Mouse (Mus musculus): Measurements from ENCODE around the gene Wdr45b.
"Not testable (repeated sequence)": the region's sequence is repeated elsewhere in the genome, so short reads cannot be mapped to it uniquely, and the experiment has no call there.

Gene Wdr45b

GRCm38 (mm10) chr11:121354091-121354707 lies at the start of gene Wdr45b:
TSS of gene Wdr45b (minus strand) at chr11:121354445.
- DNase-seq: peak; percentile 98

GRCm38 (mm10) chr11:121392405-121392804 lies 38.2 kb upstream of the Wdr45b start:
- DNase-seq: no peak

- no peak for DNase-seq
Observed at GRCm38 (mm10) chr11:121390793-121391192, 36.5 kb upstream of the Wdr45b start.

- DNase-seq: no peak
Observed at GRCm38 (mm10) chr11:121388554-121388945, 34.3 kb upstream of the Wdr45b start.

- DNase-seq: peak; percentile 78
Observed at GRCm38 (mm10) chr11:121387750-121388553, 33.7 kb upstream of the Wdr45b start, which contains the start of gene Rab40b. TSS of gene Rab40b (minus strand) at chr11:121388251.

GRCm38 (mm10) chr11:121380294-121380693 lies 26.0 kb upstream of the Wdr45b start:
- DNase-seq: no peak

- no peak for DNase-seq
Observed at GRCm38 (mm10) chr11:121378644-121379043, 24.4 kb upstream of the Wdr45b start.

- DNase-seq: no peak
Observed at GRCm38 (mm10) chr11:121373305-121373704, 19.1 kb upstream of the Wdr45b start.

- no peak for DNase-seq
Observed at GRCm38 (mm10) chr11:121370337-121370994, 16.2 kb upstream of the Wdr45b start.

- peak; percentile 80 for DNase-seq
Observed at GRCm38 (mm10) chr11:121369622-121370021, 15.4 kb upstream of the Wdr45b start.

GRCm38 (mm10) chr11:121368731-121369130 lies 14.5 kb upstream of the Wdr45b start:
- no peak for DNase-seq

GRCm38 (mm10) chr11:121367170-121367707 lies 13.0 kb upstream of the Wdr45b start:
- DNase-seq: no peak

- DNase-seq: peak; percentile 65
Observed at GRCm38 (mm10) chr11:121362212-121362611, 8.0 kb upstream of the Wdr45b start.

GRCm38 (mm10) chr11:121353326-121354090 lies 737 bp downstream of the Wdr45b start:
- peak; percentile 72 for DNase-seq

- DNase-seq: not testable (repeated sequence)
Observed at GRCm38 (mm10) chr11:121348727-121349126, 5.5 kb downstream of the Wdr45b start.

GRCm38 (mm10) chr11:121348166-121348565 lies 6.1 kb downstream of the Wdr45b start:
- DNase-seq: no peak

GRCm38 (mm10) chr11:121347036-121347435 lies 7.2 kb downstream of the Wdr45b start:
- no peak for DNase-seq

- not testable (repeated sequence) for DNase-seq
Observed at GRCm38 (mm10) chr11:121342423-121342822, 11.8 kb downstream of the Wdr45b start.

- DNase-seq: no peak
Observed at GRCm38 (mm10) chr11:121340287-121340686, 14.0 kb downstream of the Wdr45b start.

GRCm38 (mm10) chr11:121339647-121340046 lies 14.6 kb downstream of the Wdr45b start:
- no peak for DNase-seq

GRCm38 (mm10) chr11:121331641-121332040 lies 22.6 kb downstream of the Wdr45b start:
- no peak for DNase-seq

GRCm38 (mm10) chr11:121328619-121329018 lies 25.6 kb downstream of the Wdr45b start:
- no peak for DNase-seq

GRCm38 (mm10) chr11:121328206-121328605 lies 26.0 kb downstream of the Wdr45b start:
- no peak for DNase-seq

All from thymus, postnatal 4 days (tissue).